Mouse (Mus musculus) liver, adult 2 months (tissue): ENCODE measurements at regions not wholly inside any gene's neighbourhood (a gene's known extent, or its start where the extent isn't known, plus 50 kb on each side); places are given as distances from the start of the nearest gene placed in this dataset.

Experiments
- CTCF ChIP-seq: fragments of 200-500 bp; IDR thresholded peaks from 2 replicates; pipeline ENCODE4 v1.5.1; 2011; ENCODE audit warnings: low read depth, low read length, control low read depth
- POLR2A ChIP-seq: fragments of 200-500 bp; IDR thresholded peaks from 2 replicates; pipeline ENCODE4 v1.6.1; 2011; ENCODE audit warnings: low read length, control low read depth; ENCODE audit not compliant: insufficient read depth; ENCODE audit errors: extremely low read depth

- TF ChIP-seq CTCF (no peak), POLR2A (no peak)
Measured at GRCm38 (mm10) chr13:106689618-106690017, 247.1 kb downstream of the Ipo11 start.
